ENCODE assay signal across 8 mouse cellular contexts in the genomic region with DNA sequence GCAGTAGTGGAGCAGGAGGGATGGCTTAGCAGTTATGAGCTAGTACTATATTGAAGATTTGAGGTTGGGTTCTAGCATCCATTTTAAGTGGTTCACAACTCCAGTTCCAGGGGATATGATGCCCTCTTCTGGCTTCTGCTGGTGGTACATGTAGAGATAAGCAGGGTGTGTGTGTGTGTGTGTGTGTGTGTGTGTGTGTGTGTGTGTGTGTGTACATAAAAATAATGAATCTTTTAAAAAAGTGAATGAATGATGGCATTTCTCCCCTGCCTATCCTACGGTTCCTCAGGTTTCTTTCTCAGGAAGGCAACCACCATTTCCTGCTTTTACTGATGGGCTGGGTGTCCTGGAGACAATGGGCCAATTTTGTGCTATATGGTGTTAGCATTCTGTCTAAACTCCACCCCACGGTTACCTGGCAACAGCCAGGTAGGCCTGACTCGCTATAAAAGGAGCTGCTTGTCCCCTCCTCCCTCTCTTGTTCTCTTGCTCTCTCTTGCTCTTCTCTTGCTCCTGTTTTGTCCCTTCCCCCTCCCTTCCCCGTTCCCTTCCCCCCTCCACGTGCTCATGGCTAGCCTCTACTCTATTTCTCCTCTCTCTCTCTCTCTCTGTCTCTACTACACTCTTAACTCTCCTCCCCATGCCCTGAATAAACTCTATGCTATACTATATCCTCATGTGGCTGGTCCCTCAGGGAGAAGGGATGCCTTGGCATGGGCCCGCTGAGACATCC. TPM values are rescaled to one million over a fixed set of nuclear protein-coding genes. Genes with fewer than 3 reads are reported as not detected.
DNase-seq lines count a peak whose midpoint lies in the region; ATAC-seq lines count a peak whose summit lies in the region.

No protein-coding gene starts in this region.

- no peak for ATAC-seq in hindbrain, embryonic 14.5 days (ENCODE audit: low FRiP score)
- ATAC-seq in megakaryocyte-erythroid progenitor cell, adult 5-6 weeks (replicated peaks; ENCODE audit: low FRiP score, low TSS enrichment, poor library complexity, severe bottlenecking): no peak

- H3K4me3 ChIP-seq in hindbrain, embryonic 10.5 days: no peak overlapping the region
- no peak overlapping the region for H3K4me3 ChIP-seq in hindbrain, embryonic 14.5 days (replicated peaks; ENCODE audit: low read length)

- DNase-seq in hindbrain, embryonic 10.5 days (ENCODE audit: low spot score): peak; percentile 43
- DNase-seq in hindbrain, embryonic 14.5 days (ENCODE audit: low spot score): no peak
- DNase-seq in A20 (ENCODE audit: low read depth, low spot score) (peak; percentile 77), NIH3T3 (ENCODE audit: low read depth) (peak; percentile 53)
- DNase-seq in kidney, postnatal 10 days: peak; percentile 54
- peak; percentile 25 to 72 for DNase-seq in spleen, postnatal 10 days (ENCODE audit: low spot score in 2 of 2)
- no peak for DNase-seq in urinary bladder, postnatal 36 days (ENCODE audit: low spot score in 2 of 2)

- no peak overlapping the region for H3K27ac ChIP-seq in hindbrain, embryonic 10.5 days
- no peak overlapping the region for H3K27ac ChIP-seq in hindbrain, embryonic 14.5 days

- no peaks in the 10 kb centered on the region for H3K36me3 ChIP-seq in hindbrain, embryonic 10.5 days
- H3K36me3 ChIP-seq in hindbrain, embryonic 14.5 days (replicated peaks; ENCODE audit: control insufficient read depth, insufficient read depth): no peaks in the 10 kb centered on the region

- H3K9me3 ChIP-seq in hindbrain, embryonic 10.5 days: no peaks in the 10 kb centered on the region
- no peaks in the 10 kb centered on the region for H3K9me3 ChIP-seq in hindbrain, embryonic 14.5 days (ENCODE audit: control insufficient read depth, low read length)

- no peaks in the 10 kb centered on the region for H3K27me3 ChIP-seq in hindbrain, embryonic 10.5 days (ENCODE audit: insufficient read depth, poor library complexity, severe bottlenecking)
- H3K27me3 ChIP-seq in hindbrain, embryonic 14.5 days (ENCODE audit: control insufficient read depth, insufficient read depth, low read length): no peaks in the 10 kb centered on the region

- H3K9ac ChIP-seq in hindbrain, embryonic 14.5 days: no peak overlapping the region

- H3K4me1 ChIP-seq in hindbrain, embryonic 10.5 days (replicated peaks): peaks cover 38% of the 10 kb centered on the region
- peaks cover 9% of the 10 kb centered on the region for H3K4me1 ChIP-seq in hindbrain, embryonic 14.5 days (replicated peaks; ENCODE audit: control insufficient read depth, insufficient read depth, low read length)

- 23% methylated on average over 6 of the region's 6 CpGs for WGBS in hindbrain, embryonic 10.5 days
- WGBS in hindbrain, embryonic 14.5 days: 35% methylated on average over 6 of the region's 6 CpGs

- no peak overlapping the region for H3K4me2 ChIP-seq in hindbrain, embryonic 14.5 days (replicated peaks)

RNA-seq across cellular contexts. Expression of gene Leo1, which starts 3.5 kb away (rescaled TPM):
- 38.4 and 51.6 TPM in 2 replicates for polyA plus RNA-seq in hindbrain, embryonic 10.5 days (2016; fragmentation: Nextera tagmentation; extraction: Ambion mirVana)
- 36.1 and 36.9 TPM in 2 replicates for polyA plus RNA-seq in hindbrain, embryonic 14.5 days (2014; fragmentation: Nextera tagmentation; extraction: Ambion mirVana)
- 36.6 and 37.5 TPM in 2 replicates for total RNA-seq in megakaryocyte-erythroid progenitor cell, adult 5-6 weeks (2014; fragmentation: Nextera tagmentation)
- total RNA-seq in megakaryocyte-erythroid progenitor cell, adult 5-6 weeks (2017): 76.8 and 84.1 TPM in 2 replicates

RNA-seq across cellular contexts. Expression of gene Mapk6, which starts 28.0 kb away (rescaled TPM):
- 134 and 146 TPM in 2 replicates for polyA plus RNA-seq in hindbrain, embryonic 10.5 days (2016; fragmentation: Nextera tagmentation; extraction: Ambion mirVana)
- 185 and 192 TPM in 2 replicates for polyA plus RNA-seq in hindbrain, embryonic 14.5 days (2014; fragmentation: Nextera tagmentation; extraction: Ambion mirVana)
- total RNA-seq in megakaryocyte-erythroid progenitor cell, adult 5-6 weeks (2014; fragmentation: Nextera tagmentation): 28.6 and 30.0 TPM in 2 replicates
- total RNA-seq in megakaryocyte-erythroid progenitor cell, adult 5-6 weeks (2017): 37.8 and 38.0 TPM in 2 replicates

Comparison
In these comparisons a context has a peak if more than half of its experiments do, and no peak if none do; other contexts are left out.
1. DNase-seq: peak in hindbrain, embryonic 10.5 days (single experiment), A20 (single experiment), NIH3T3 (single experiment), kidney, postnatal 10 days (single experiment) and spleen, postnatal 10 days (2 of 2); none in hindbrain, embryonic 14.5 days (single experiment) and urinary bladder, postnatal 36 days (0 of 2).